ENCODE assay signal across 8 mouse cellular contexts in the genomic region with DNA sequence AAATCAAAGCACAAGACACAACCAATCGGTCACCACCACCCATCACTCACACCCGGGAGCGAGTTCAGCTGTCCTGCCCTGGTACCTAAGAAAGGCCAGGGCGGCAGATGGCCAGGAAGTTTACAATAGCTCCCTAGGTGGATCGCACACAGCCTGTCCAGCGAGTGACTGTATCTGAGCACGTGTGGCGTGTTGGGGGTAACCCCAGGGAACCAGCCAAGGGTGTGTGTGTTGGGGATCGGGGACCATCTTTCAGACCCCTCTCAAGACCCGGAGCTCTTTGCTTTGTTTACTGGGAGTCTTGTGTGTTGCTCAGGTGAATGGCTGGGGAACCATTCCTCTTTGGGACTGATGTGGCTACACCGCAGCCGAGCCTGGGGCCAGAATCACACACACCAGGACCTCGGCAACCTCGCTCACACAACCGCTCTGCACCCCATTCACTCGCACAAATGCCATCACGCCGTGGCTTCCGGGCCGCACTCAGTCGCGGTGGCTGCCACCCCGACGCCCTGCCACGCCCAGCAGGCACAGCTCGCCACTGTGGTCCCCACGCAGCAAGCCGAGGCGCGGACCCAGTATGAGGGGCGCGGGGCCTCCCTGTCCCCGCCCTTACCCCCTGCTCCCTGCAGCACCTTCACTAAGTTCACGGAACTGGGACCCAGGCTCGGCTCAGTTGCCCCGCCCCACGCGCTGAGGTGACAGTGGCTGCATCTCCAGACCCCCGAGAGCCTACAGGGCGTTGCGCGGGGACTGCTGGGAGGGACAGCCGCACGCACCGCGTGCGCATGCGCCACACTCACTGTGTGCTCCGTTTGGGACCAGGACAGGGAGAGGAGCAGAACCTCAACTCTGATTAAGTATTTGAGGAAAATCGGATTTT. TPM values are rescaled to one million over a fixed set of nuclear protein-coding genes. Genes with fewer than 3 reads are reported as not detected.
A peak's percentile ranks its signal among the peaks of the same experiment; 100 is the strongest.
DNase-seq lines count a peak whose midpoint lies in the region; ATAC-seq and TF ChIP-seq lines count a peak whose summit lies in the region.

A gene (minus strand): TSS at position 755 of the 883 bp plus-strand sequence.

- H3K36me3 ChIP-seq in embryonic facial prominence, embryonic 14.5 days (ENCODE audit: control insufficient read depth, insufficient read depth, low read length): peaks cover 24% of the 10 kb centered on the region
- H3K36me3 ChIP-seq in liver, embryonic 11.5 days (ENCODE audit: control insufficient read depth, insufficient read depth, low read length): peaks cover 8% of the 10 kb centered on the region
- peaks cover under 1% of the 10 kb centered on the region; the same call in 1 of the 2 replicates for H3K36me3 ChIP-seq in splenic B cell, adult 2 months (ENCODE audit: control insufficient read depth, insufficient read depth, low read length, poor library complexity, severe bottlenecking)

- TF ChIP-seq CTCF in bone marrow, adult 2 months (IDR thresholded peaks at IDR 0.05; ENCODE audit: control insufficient read depth, insufficient read depth, low read length): no peak

- peak within 1 kb of the TSS; percentile 80 for H3K9ac ChIP-seq in embryonic facial prominence, embryonic 14.5 days (ENCODE audit: low read depth, low read length)
- peak within 1 kb of the TSS; percentile 80 for H3K9ac ChIP-seq in liver, embryonic 11.5 days (ENCODE audit: low read depth, low read length)

- TF ChIP-seq POLR2A in bone marrow, adult 2 months (IDR thresholded peaks at IDR 0.05; ENCODE audit: borderline replicate concordance, control insufficient read depth, low read depth, low read length): no peak; the same call in 1 of the 2 replicates

- no peaks in the 10 kb centered on the region for H3K4me1 ChIP-seq in bone marrow, adult 2 months (ENCODE audit: control insufficient read depth, insufficient read depth, low read length)
- H3K4me1 ChIP-seq in embryonic facial prominence, embryonic 14.5 days (ENCODE audit: control insufficient read depth, insufficient read depth, low read length): no peaks in the 10 kb centered on the region
- no peaks in the 10 kb centered on the region for H3K4me1 ChIP-seq in liver, embryonic 11.5 days (replicated peaks; ENCODE audit: control insufficient read depth, insufficient read depth, low read length)

- no peaks in the 10 kb centered on the region for H3K27me3 ChIP-seq in embryonic facial prominence, embryonic 14.5 days (replicated peaks; ENCODE audit: control insufficient read depth, insufficient read depth, low read length)
- H3K27me3 ChIP-seq in liver, embryonic 11.5 days (replicated peaks; ENCODE audit: control insufficient read depth, insufficient read depth, low read length): no peaks in the 10 kb centered on the region
- H3K27me3 ChIP-seq in splenic B cell, adult 2 months (ENCODE audit: control insufficient read depth, insufficient read depth, low read length, poor library complexity, severe bottlenecking): no peaks in the 10 kb centered on the region

- no peaks in the 10 kb centered on the region for H3K9me3 ChIP-seq in embryonic facial prominence, embryonic 14.5 days (ENCODE audit: control insufficient read depth, low read length)
- no peaks in the 10 kb centered on the region for H3K9me3 ChIP-seq in liver, embryonic 11.5 days (ENCODE audit: control insufficient read depth, low read length)

- peak; percentile 78 to 81 for DNase-seq in B cell, adult 2 months
- DNase-seq in embryonic facial prominence, embryonic 14.5 days (ENCODE audit: low spot score): peak; percentile 94
- DNase-seq in heart, adult 8-10 months (ENCODE audit: low spot score): peak; percentile 82
- peak; percentile 68 for DNase-seq in kidney, adult 9 months
- peak; percentile 83 for DNase-seq in liver, embryonic 11.5 days (ENCODE audit: low spot score)
- peak; percentile 90 for DNase-seq in naive thymus-derived CD4-positive, alpha-beta T cell, adult 2 months (ENCODE audit: low read depth)
- DNase-seq in splenic B cell, adult 2 months (ENCODE audit: low read depth, low spot score): peak; percentile 90

- under 1% methylated on average over 50 of the region's 50 CpGs for WGBS in bone marrow, adult 2 months
- WGBS in embryonic facial prominence, embryonic 14.5 days: 1% methylated on average over 45 of the region's 50 CpGs
- under 1% methylated on average over 50 of the region's 50 CpGs for WGBS in liver, embryonic 11.5 days

- H3K27ac ChIP-seq in bone marrow, adult 2 months (ENCODE audit: control insufficient read depth, insufficient read depth, low read depth, low read length, poor library complexity): peak within 1 kb of the TSS; percentile 54; the same call in 1 of the 2 replicates
- H3K27ac ChIP-seq in embryonic facial prominence, embryonic 14.5 days (replicated peaks; ENCODE audit: low read depth, low read length): peak within 1 kb of the TSS; percentile 63
- peak within 1 kb of the TSS; percentile 57; the same call in 1 of the 2 replicates for H3K27ac ChIP-seq in liver, embryonic 11.5 days (ENCODE audit: low read depth, low read length)

- H3K4me3 ChIP-seq in bone marrow, adult 2 months (replicated peaks; ENCODE audit: control insufficient read depth, low read depth, low read length): peak within 1 kb of the TSS; percentile 85
- H3K4me3 ChIP-seq in embryonic facial prominence, embryonic 14.5 days (ENCODE audit: low read depth, low read length): peak within 1 kb of the TSS; percentile 75
- peak within 1 kb of the TSS; percentile 85 for H3K4me3 ChIP-seq in liver, embryonic 11.5 days (ENCODE audit: low read depth, low read length)

- ATAC-seq in embryonic facial prominence, embryonic 14.5 days (ENCODE audit: low read depth): peak; percentile 91
- ATAC-seq in liver, embryonic 11.5 days (replicated peaks; ENCODE audit: low FRiP score): peak; percentile 94

- H3K4me2 ChIP-seq in embryonic facial prominence, embryonic 14.5 days (ENCODE audit: low read depth, low read length): peak within 1 kb of the TSS; percentile 84
- H3K4me2 ChIP-seq in liver, embryonic 11.5 days: peak within 1 kb of the TSS; percentile 98

RNA-seq across cellular contexts. Expression of the gene that starts here (rescaled TPM):
- polyA plus RNA-seq in bone marrow, adult 2 months (2011; ENCODE audit: insufficient read depth, insufficient read length, low replicate concordance, missing spikeins): 0.97 and 5.7 TPM in 2 replicates
- polyA plus RNA-seq in embryonic facial prominence, embryonic 14.5 days (2014; fragmentation: Nextera tagmentation; extraction: Ambion mirVana): 6.4 and 7.0 TPM in 2 replicates
- 1 to 10 TPM; 2.1 to 3.0 (median 2.6) TPM for total RNA-seq in heart, adult 8-10 months (2022)
- 3.9 and 4.1 TPM in 2 replicates for polyA plus RNA-seq in liver, embryonic 11.5 days (2014; fragmentation: Nextera tagmentation; extraction: Ambion mirVana)

Comparison
In these comparisons a context has a peak if more than half of its experiments do, and no peak if none do; other contexts are left out.
1. Peak in every context shown above with its lines: DNase-seq, ATAC-seq, H3K4me3 ChIP-seq and H3K27ac ChIP-seq.